Mouse (Mus musculus): Measurements from ENCODE around the gene 2310022B05Rik.

The 2310022B05Rik gene

GRCm38 (mm10) chr8:124608239-124608971, 54.8 kb downstream of the 2310022B05Rik start:
- DNase-seq (ENCODE audit: low read depth), result no peak

- DNase-seq (ENCODE audit: low read depth), result no peak
These were observed 59.1 kb downstream of the 2310022B05Rik start for GRCm38 (mm10) chr8:124604066-124604465.

GRCm38 (mm10) chr8:124589393-124589792, 73.8 kb downstream of the 2310022B05Rik start:
- DNase-seq (ENCODE audit: low read depth), result no peak

- DNase-seq (ENCODE audit: low read depth), result no peak
These were observed 76.6 kb downstream of the 2310022B05Rik start for GRCm38 (mm10) chr8:124586556-124586955.

All from c-Kit-positive CD71-positive TER-119-negative erythroid progenitor cells, embryonic 14.5 days (primary cell).